Mouse (Mus musculus): Measurements from ENCODE around the gene Marcksl1. TPM values are rescaled to one million over a fixed set of nuclear protein-coding genes. Genes with fewer than 3 reads are reported as not detected.

The Marcksl1 gene
- polyA plus RNA-seq, 1 experiment = 26.5 TPM

GRCm38 (mm10) chr4:129494681-129495080, 18.7 kb upstream of the Marcksl1 start:
- Histone ChIP-seq H3K27ac (ENCODE audit: insufficient read depth, low read depth, low read length) (no peak overlapping the region), H3K4me3 (ENCODE audit: insufficient read depth, low read depth, low read length) (no peak overlapping the region), H3K4me1 (ENCODE audit: control insufficient read depth, insufficient read depth, low read length) (0 out of 2 replicates have a peak, but pooled peaks cover 8% of the 10 kb centered on the region), H3K36me3 (ENCODE audit: control insufficient read depth, insufficient read depth, low read length) (no peaks in the 10 kb centered on the region), H3K27me3 (replicated peaks; ENCODE audit: control insufficient read depth, insufficient read depth, low read length) (no peaks in the 10 kb centered on the region)
- 70% methylated on average over 7 of the region's 7 CpGs for WGBS
- peak; percentile 49 for DNase-seq
- TF ChIP-seq POLR2A (IDR thresholded peaks at IDR 0.05; ENCODE audit: low read depth, low read length) (no peak), CTCF (conservative IDR thresholded peaks at IDR 0.05; ENCODE audit: insufficient read depth, insufficient read length, low read depth, low read length) (peak; percentile 53)

DNA sequence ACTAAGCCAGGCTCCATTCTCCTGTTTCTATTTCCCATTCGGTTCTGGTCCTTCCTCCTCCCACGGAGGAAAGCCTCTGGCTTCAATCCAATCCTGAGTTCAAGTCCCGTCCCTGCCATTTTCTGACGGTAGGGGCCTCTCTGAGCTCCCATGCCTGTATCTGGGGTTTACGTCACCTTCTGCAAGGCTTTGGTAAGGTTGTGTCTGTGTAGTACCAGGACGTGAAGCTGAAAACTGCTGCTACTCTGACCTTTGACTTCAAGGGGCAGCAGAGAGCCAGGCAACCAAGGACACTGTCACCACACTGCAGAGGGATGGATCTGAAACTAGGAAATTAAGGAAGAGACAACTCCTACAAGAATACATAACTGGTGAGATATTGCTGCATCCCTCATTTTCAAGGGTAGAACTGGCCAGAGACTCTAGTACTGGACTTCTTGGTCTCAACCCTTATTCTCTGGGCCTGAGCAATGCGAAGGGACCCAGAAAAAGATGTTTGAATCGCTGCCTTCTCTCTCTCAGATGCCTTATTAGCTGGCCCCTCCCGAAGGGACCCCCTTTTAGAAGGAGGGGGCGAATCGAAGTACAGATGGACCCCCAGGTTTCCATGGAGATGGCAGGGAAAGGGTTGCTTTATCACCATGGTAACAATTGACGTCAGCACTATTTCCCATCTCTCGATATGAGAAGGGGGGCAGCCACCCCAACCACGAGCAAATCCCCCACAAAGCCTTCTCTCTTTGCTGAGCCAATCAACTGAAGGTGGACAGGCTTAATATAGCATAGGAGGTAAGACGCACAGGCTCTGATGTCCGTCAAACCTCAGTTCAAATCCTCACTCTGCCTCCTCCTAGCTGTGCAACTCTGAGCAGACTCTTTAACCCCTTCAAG, 17.5 kb upstream of the Marcksl1 start:
- peak; percentile 41 for TF ChIP-seq CTCF (conservative IDR thresholded peaks at IDR 0.05; ENCODE audit: insufficient read depth, insufficient read length, low read depth, low read length)
- TF ChIP-seq POLR2A (IDR thresholded peaks at IDR 0.05; ENCODE audit: low read depth, low read length) = no peak
- peak; percentile 42 for DNase-seq
- Histone ChIP-seq H3K36me3 (ENCODE audit: control insufficient read depth, insufficient read depth, low read length) (no peaks in the 10 kb centered on the region), H3K27ac (ENCODE audit: insufficient read depth, low read depth, low read length) (peak overlapping the region; percentile 87), H3K4me1 (ENCODE audit: control insufficient read depth, insufficient read depth, low read length) (0 out of 2 replicates have a peak, but pooled peaks cover 8% of the 10 kb centered on the region), H3K4me3 (ENCODE audit: insufficient read depth, low read depth, low read length) (no peak overlapping the region), H3K27me3 (replicated peaks; ENCODE audit: control insufficient read depth, insufficient read depth, low read length) (no peaks in the 10 kb centered on the region)
- WGBS = 47% methylated on average over 16 of the region's 16 CpGs

DNA sequence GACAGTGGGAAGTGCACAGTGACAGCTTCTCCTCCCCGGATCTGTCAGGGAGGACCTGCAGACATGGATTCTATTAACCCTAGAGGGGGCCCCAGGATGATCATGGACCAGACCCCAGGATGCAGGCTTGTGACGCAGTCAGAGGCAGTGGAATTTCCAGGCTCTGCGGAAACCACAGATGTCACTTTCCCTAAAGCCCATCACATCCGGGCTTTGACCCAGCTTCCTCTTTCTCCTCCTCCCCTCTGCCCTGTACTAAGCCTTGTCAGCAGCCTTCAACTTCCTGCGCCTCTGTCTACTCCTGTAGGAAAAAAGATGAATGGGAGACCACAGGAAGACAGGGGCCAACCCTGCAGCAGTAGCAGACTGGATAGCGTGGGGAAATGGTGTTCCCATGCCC, 16.8 kb upstream of the Marcksl1 start:
- peak overlapping the region; percentile 87 for H3K27ac ChIP-seq (ENCODE audit: insufficient read depth, low read depth, low read length)
- no peaks in the 10 kb centered on the region for H3K36me3 ChIP-seq (ENCODE audit: control insufficient read depth, insufficient read depth, low read length)
- no peak overlapping the region for H3K4me3 ChIP-seq (ENCODE audit: insufficient read depth, low read depth, low read length)
- peaks cover 3% of the 10 kb centered on the region; the same call in 1 of the 2 replicates for H3K4me1 ChIP-seq (ENCODE audit: control insufficient read depth, insufficient read depth, low read length)
- no peaks in the 10 kb centered on the region for H3K27me3 ChIP-seq (replicated peaks; ENCODE audit: control insufficient read depth, insufficient read depth, low read length)
- WGBS = 41% methylated on average over 6 of the region's 6 CpGs
- DNase-seq = peak; percentile 81
- TF ChIP-seq CTCF (conservative IDR thresholded peaks at IDR 0.05; ENCODE audit: insufficient read depth, insufficient read length, low read depth, low read length) = no peak

GRCm38 (mm10) chr4:129498941-129499340, 14.4 kb upstream of the Marcksl1 start:
- Histone ChIP-seq H3K4me3 (ENCODE audit: insufficient read depth, low read depth, low read length) (no peak overlapping the region), H3K27me3 (replicated peaks; ENCODE audit: control insufficient read depth, insufficient read depth, low read length) (no peaks in the 10 kb centered on the region), H3K4me1 (ENCODE audit: control insufficient read depth, insufficient read depth, low read length) (no peaks in the 10 kb centered on the region; the same call in 1 of the 2 replicates), H3K36me3 (ENCODE audit: control insufficient read depth, insufficient read depth, low read length) (no peaks in the 10 kb centered on the region), H3K27ac (ENCODE audit: insufficient read depth, low read depth, low read length) (peak overlapping the region; percentile 46; the same call in 1 of the 2 replicates)
- WGBS = 74% methylated on average over 3 of the region's 3 CpGs
- DNase-seq = peak; percentile 49
- TF ChIP-seq CTCF (conservative IDR thresholded peaks at IDR 0.05; ENCODE audit: insufficient read depth, insufficient read length, low read depth, low read length) (no peak), POLR2A (IDR thresholded peaks at IDR 0.05; ENCODE audit: low read depth, low read length) (no peak)

- Histone ChIP-seq H3K27me3 (replicated peaks; ENCODE audit: control insufficient read depth, insufficient read depth, low read length) (no peaks in the 10 kb centered on the region), H3K36me3 (ENCODE audit: control insufficient read depth, insufficient read depth, low read length) (no peaks in the 10 kb centered on the region), H3K27ac (ENCODE audit: insufficient read depth, low read depth, low read length) (peak overlapping the region; percentile 99; the same call in 1 of the 2 replicates), H3K4me3 (ENCODE audit: insufficient read depth, low read depth, low read length) (peak overlapping the region; percentile 86; the same call in 1 of the 2 replicates), H3K4me1 (ENCODE audit: control insufficient read depth, insufficient read depth, low read length) (no peaks in the 10 kb centered on the region; the same call in 1 of the 2 replicates)
- WGBS = 70% methylated on average over 8 of the region's 8 CpGs
- TF ChIP-seq POLR2A (IDR thresholded peaks at IDR 0.05; ENCODE audit: low read depth, low read length) = no peak
- TF ChIP-seq CTCF (conservative IDR thresholded peaks at IDR 0.05; ENCODE audit: insufficient read depth, insufficient read length, low read depth, low read length) = no peak
- DNase-seq = no peak
Measured at GRCm38 (mm10) chr4:129500017-129500416, 13.4 kb upstream of the Marcksl1 start.

GRCm38 (mm10) chr4:129500607-129501566, 12.5 kb upstream of the Marcksl1 start:
- TF ChIP-seq CTCF (conservative IDR thresholded peaks at IDR 0.05; ENCODE audit: insufficient read depth, insufficient read length, low read depth, low read length) (no peak), POLR2A (IDR thresholded peaks at IDR 0.05; ENCODE audit: low read depth, low read length) (peak; percentile 78)
- no peaks in the 10 kb centered on the region for H3K36me3 ChIP-seq (ENCODE audit: control insufficient read depth, insufficient read depth, low read length)
- H3K4me3 ChIP-seq (ENCODE audit: insufficient read depth, low read depth, low read length) = peak overlapping the region; percentile 86
- WGBS = 2% methylated on average over 45 of the region's 49 CpGs
- H3K27me3 ChIP-seq (replicated peaks; ENCODE audit: control insufficient read depth, insufficient read depth, low read length) = no peaks in the 10 kb centered on the region
- no peaks in the 10 kb centered on the region; the same call in 1 of the 2 replicates for H3K4me1 ChIP-seq (ENCODE audit: control insufficient read depth, insufficient read depth, low read length)
- peak overlapping the region; percentile 99 for H3K27ac ChIP-seq (ENCODE audit: insufficient read depth, low read depth, low read length)
- peak; percentile 93 for DNase-seq
